Mouse (Mus musculus): ENCODE results near the gene Slc25a18.

DNA sequence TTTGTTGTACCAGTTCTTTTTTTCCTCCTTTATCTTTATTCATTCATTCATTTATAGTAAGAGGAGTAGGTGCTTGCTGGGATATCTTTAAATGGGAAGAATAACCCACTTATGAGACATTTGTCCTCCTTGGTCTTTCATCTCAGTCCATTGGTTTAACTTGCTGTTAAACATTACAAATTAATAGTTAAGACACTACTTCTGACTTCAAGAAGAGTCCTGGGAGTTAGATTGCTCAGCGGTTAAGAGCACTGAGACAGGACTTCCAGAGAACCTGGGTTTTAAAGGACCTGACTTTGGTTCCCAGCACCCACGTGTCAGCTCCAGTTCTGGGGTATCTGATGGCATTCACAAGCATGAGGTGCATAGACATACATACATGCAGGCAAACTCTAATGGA lies 27.0 kb upstream of the Slc25a18 start:
- no peak for TF ChIP-seq POLR2A (IDR thresholded peaks at IDR 0.05; ENCODE audit: borderline replicate concordance, extremely low read depth, insufficient read depth, insufficient read length, poor library complexity, severe bottlenecking)
- TF ChIP-seq CTCF (IDR thresholded peaks at IDR 0.05; ENCODE audit: borderline replicate concordance, extremely low read depth, insufficient read depth, insufficient read length) = no peak

All from brain, embryonic 14.5 days (tissue).